Mouse (Mus musculus) heart, postnatal 0 days (tissue): ENCODE measurements at regions not wholly inside any gene's neighbourhood (a gene's known extent, or its start where the extent isn't known, plus 50 kb on each side); places are given as distances from the start of the nearest gene placed in this dataset.

Source experiments
- CTCF ChIP-seq: IDR thresholded peaks from 2 replicates; pipeline ENCODE4 v1.5.1; 2016; ENCODE audit warnings: antibody characterized with exemption, control low read depth, low read depth
- EP300 ChIP-seq: IDR thresholded peaks from 2 replicates; pipeline ENCODE4 v1.6.1; 2016; ENCODE audit warnings: antibody characterized with exemption, low read depth

DNA sequence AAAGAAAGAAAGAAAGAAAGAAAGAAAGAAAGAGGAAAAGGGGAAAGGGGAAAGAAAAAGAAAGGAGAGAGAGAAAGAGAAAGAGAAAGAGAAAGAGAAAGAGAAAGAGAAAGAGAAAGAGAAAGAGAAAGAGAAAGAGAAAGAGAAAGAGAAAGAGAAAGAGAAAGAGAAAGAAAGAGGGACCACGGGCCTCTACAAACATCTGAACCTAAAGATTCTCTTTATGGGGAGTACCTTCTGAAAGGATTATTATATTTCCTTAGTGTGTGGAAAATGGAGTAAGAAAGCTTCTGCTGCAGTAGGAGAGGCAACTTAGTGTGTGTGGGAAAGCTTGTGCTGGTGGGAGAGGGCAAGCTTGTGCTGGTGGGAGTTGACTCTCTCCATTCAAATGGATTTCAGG, 147.1 kb downstream of the Cth start:
- TF ChIP-seq CTCF (no peak), EP300 (no peak)
